Mouse (Mus musculus) bone marrow, adult 2 months (tissue): ENCODE data around the gene Thap2.

Experiments used
- CTCF ChIP-seq: fragments of 200-500 bp; IDR thresholded peaks from 2 replicates; pipeline ENCODE4 v1.5.1; 2011; ENCODE audit warnings: low read length, control low read depth; ENCODE audit not compliant: control insufficient read depth, insufficient read depth
- POLR2A ChIP-seq: fragments of 200-500 bp; IDR thresholded peaks from 2 replicates; pipeline ENCODE4 v1.6.1; 2011; ENCODE audit warnings: low read depth, mild to moderate bottlenecking, control low read depth, low read length, borderline replicate concordance; ENCODE audit not compliant: control insufficient read depth

DNA sequence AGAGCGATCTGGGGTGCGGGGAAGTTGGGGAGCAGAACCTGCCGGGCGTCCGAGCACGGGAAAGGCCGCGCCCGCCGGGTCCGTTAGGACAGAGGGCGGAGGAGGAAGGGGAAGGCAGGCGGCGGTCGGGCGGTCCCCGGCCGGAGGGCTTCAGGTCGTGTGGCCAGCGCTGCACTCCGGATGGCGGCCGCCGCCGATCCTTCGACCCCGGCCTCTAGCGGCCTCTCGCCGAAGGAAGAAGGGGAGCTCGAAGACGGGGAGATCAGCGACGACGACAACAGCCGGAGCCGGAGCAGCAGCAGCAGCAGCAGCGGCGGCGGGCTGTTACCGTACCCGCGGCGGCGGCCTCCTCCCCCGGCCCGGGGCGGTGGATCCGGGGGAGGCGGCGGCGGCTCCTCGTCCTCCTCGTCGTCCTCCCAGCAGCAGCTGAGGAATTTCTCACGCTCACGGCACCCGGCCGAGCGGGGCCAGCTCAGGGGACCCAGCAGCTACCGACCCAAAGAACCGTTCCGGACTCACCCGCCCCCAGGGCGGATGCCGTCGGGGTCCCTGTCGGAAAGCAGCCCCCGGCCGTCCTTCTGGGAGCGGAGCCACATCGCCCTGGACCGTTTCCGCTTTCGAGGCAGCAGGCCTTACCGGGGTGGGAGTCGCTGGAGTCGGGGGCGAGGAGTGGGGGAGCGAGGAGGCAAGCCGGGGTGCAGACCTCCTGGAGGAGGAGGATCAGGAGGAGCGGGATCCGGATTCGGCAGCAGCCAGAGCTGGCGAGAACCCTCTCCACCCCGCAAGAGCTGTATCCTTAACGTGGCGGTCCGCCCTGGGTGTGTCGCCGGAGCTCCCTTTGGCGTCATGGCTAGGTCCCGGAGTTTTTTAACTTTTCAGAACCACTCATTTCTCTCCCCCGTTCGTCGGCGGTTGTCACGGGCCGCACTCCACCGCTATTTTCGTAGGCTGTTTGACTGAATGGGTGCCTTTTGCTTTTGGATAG is 1.1 kb upstream of the Thap2 start:
- TF ChIP-seq CTCF, result no peak
- no peak for TF ChIP-seq POLR2A
